Mouse (Mus musculus): ENCODE results near the gene Naa80.

DNA sequence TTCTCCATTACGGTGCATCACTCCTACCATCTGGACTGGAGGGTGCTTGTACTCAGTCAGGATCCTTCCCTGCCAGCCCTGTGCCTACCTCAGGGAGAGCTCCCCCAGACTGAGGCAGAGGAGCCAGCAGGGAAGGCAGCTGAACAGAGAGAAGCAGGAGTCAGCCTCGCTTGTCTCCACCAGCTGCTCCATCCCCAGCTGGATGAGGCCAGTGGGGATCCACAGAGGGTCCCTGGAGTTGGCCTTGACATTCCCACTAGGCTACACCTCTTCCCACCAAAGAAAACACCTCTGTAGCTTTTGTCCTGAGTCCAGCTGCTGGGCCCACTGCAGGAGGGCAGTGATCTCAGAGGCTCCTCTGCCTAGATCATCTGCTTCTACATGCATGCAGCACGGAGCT is 46.3 kb downstream of the Naa80 start:
- TF ChIP-seq CTCF (IDR thresholded peaks at IDR 0.05; ENCODE audit: extremely low read depth, insufficient read length, insufficient replicate concordance, low read depth, low read length) (no peak), POLR2A (IDR thresholded peaks at IDR 0.05; ENCODE audit: low read depth, low read length) (no peak)

All from small intestine, adult 2 months (tissue).